Mouse (Mus musculus) brain, embryonic 14.5 days (tissue): ENCODE data around the gene Itga6.

Experiments
- CTCF ChIP-seq: fragments of 200-500 bp; IDR thresholded peaks from 2 replicates; pipeline ENCODE4 v1.5.1; 2012; ENCODE audit warnings: inconsistent platforms, mild to moderate bottlenecking, moderate library complexity, borderline replicate concordance; ENCODE audit not compliant: insufficient read depth, insufficient read length; ENCODE audit errors: extremely low read depth
- POLR2A ChIP-seq: fragments of 200-500 bp; IDR thresholded peaks from 2 replicates; pipeline ENCODE4 v1.6.1; 2012; ENCODE audit warnings: mild to moderate bottlenecking, inconsistent platforms, borderline replicate concordance; ENCODE audit not compliant: poor library complexity, insufficient read depth, insufficient read length, severe bottlenecking; ENCODE audit errors: extremely low read depth

DNA sequence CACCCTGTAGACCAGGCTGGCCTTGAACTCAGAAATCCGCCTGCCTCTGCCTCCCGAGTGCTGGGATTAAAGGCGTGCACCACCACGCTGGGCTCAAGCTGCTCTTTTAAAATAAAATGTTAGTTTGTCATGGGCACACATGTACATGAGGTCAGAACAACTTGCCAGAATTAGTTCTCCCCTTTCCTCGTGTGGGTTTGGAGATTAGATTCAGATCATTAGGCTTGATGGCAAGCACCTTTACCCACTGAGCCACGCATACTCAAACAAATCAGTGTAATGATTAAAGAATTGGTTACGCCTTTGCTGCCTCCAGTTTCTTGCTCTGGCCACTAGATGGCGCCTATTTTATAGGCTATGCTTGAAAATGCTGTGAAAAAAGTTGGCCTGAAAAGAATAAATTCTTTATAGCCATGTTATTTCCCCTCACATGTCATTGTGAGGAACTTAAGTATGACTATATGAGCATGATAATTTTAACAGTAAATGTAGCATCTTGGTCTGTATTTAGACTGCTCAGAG, 153.0 kb downstream of the Itga6 start:
- TF ChIP-seq CTCF, result peak; percentile 72; the same call in 1 of the 2 replicates
- no peak for TF ChIP-seq POLR2A
